Mouse (Mus musculus) gastrocnemius, adult 18-20 months (tissue): ENCODE results near the gene Tmem141. TPM values are rescaled to one million over a fixed set of nuclear protein-coding genes. Genes with fewer than 3 reads are reported as not detected.

Source experiments
- DNase-seq: peaks from one replicate; pipeline ENCODE4 v3.0.0; 2021; ENCODE audit warnings: low spot score
- total RNA-seq, 2 experiments: library from RNA; stranded (reverse); gene quantifications; 2 replicates each; pipeline ENCODE4 v1.2.3; 2021

The Tmem141 gene
- total RNA-seq, 2 experiments from 2014 or later: 17.1 to 17.3 TPM

GRCm38 (mm10) chr2:25607761-25608622 is 13.8 kb downstream of the Tmem141 start, which contains the start of gene Rabl6:
Gene Rabl6, minus strand, starts transcription at chr2:25608521.
- peak; percentile 87 for DNase-seq

DNA sequence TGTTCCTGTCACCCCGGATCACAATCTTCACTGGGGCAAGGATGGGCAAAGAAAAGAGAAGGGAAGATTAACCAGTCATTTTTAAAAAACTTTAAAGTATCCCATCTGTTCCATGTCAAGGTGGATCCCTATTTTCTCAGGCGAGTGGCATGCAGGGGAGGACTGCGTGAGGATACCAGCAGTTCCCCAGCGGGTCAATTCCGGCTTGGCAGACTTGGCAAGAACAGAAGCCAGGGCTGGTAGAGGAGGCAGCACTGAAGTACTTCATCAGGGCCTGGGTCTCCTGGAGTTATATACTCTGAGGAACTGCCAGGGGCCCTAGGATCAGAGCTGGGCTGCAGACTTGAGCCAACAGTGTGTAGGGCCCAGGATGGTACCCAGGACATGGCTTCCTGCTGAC is 19.3 kb downstream of the Tmem141 start:
- no peak for DNase-seq

GRCm38 (mm10) chr2:25600037-25600436 is 21.8 kb downstream of the Tmem141 start:
- no peak for DNase-seq

DNA sequence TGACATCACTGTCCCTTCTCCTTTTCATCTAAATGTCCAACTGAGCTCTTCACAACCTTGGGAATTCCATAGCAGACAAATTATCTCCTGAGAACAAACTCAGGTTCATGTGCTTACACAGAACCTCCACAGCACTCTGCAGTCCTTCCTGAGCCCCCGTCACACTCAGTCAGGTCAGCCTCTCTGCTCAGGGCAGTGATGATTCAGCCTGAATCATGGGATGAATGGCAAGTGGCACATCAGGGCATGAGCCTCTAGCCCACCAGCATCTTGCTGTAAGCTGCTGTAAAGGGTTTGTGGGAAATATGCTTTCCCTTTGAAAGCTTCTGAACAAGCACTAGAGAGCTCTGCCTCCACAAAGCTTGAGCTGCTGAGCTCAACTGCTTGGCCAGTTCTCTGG is 23.1 kb downstream of the Tmem141 start:
- no peak for DNase-seq

DNA sequence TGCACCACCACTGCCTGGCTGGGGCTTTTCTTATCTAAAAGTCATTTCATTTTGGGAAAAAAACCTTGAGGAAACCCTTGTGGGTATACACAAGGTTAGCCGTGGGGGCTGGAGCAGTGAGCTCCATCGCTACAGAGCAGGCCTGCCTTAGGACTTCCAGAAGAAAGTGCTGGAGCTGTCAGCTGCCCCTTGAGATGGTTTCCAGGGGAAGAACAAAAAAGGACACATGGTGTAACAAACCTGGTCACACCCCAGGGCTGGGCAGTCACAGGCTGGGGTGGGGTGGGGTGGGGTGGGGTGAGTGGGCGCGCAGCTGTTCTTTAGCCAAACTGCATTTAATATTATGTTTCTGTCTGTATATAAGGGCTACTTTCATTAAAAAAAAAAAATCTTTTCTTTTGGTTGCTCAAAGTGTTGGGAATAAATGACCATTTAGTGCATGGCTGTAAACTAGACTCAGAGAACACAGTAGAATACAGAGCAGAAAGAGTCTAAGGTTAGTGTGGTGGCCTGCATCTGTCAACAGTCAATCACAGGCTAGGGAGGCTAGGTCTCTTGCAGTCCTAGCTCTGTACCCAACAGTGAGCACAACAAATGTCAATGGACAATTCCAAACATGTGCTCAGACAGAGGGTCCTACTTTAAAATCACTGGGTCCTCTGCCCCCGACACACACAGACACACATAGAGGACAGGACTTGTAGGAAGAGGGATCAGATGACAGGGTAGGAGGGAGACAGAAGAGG is 24.9 kb downstream of the Tmem141 start:
- DNase-seq: no peak

- DNase-seq: peak; percentile 56
Observed at GRCm38 (mm10) chr2:25591863-25592262, 29.9 kb downstream of the Tmem141 start.

DNA sequence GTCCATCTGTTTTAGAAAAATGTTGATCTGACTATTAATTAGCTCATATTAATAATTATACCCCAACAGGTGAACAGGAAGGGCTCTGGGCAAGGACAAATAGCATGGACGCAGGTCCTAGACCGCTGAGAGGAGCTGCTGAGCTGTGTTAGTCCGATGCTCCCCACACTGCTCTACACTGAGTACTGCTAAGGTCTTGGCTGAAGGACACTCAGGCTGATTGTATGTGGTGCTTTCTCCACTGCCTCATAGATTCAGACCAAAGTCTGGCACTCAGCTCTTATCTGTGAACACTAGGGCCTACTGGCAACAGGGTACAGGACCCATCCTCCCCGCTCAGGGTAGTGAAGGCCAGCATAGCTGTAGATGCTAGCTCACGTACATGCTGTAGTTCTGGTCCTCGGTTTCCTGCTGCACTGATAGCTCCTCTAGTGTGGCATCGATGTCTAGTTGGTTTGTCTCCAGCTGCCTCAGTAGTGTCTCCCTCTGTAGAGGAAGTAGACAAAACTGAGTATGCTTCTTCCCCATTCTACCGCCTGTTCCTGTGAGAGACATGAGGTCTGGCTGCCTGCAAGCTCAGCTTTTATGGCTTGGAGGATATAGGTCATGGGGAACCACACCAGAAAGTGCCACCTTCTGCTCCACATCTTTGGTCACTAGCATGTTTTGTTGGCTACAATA is 33.4 kb downstream of the Tmem141 start:
- no peak for DNase-seq

- DNase-seq: no peak
Observed at GRCm38 (mm10) chr2:25587290-25587689, 34.5 kb downstream of the Tmem141 start.

DNA sequence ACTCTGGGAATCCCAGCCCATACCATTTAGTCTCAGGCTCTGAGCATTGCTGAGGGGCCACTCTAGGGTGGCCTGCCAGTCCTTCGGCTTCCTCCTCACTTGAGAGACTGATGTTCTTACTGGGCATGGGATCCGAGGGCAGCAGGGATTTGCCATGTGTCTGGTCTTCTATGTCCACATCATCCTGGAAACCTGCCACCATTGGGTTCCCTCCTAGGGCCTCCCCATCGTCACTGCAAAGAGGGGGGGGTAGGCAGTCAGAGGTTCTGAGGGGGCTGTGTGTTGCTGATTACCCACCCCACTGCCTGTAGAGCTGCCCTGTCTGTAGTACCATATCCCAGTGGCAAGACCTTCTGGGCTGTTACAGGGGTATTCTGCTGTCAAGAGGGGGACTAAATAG is 36.2 kb downstream of the Tmem141 start:
- no peak for DNase-seq

DNA sequence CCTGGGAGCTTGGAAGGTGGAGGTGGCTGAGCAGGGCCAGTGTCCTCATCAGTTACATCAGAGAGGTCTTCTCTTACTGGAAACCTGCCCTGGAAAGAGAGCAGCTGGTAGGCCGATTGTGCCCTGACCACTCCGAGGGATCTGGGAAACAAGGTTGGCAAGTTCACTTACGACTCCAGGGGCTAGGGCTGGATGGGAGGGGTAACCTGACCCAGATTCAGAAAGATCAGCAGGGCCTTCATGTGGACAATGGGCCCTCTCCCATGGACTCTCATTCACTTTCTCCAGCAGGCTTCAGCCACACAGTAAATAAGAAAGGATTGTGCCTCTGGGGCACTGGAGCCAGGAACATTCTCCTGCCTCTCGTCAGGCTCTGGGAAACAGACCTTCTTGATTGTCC is 36.9 kb downstream of the Tmem141 start:
- no peak for DNase-seq

DNA sequence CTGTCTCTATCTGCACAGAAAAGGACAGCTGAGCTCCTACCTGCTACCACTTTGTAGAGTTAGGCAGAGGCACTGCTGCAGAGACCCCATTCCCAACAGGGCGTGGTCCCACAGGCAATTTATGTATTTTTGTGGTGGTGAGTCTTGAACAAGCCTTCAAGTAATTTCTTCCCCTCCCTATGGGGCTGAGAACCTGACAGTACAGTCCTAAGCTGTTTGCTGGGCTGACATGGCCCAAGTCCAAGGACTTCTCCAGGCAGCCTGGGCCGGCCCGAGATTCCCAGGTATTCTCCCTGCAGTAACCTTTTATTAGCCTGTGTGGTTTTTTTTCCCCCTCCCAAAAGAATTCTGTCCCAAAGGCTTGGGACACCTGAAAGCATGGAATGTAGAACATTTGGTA is 37.7 kb downstream of the Tmem141 start:
- DNase-seq: no peak

DNA sequence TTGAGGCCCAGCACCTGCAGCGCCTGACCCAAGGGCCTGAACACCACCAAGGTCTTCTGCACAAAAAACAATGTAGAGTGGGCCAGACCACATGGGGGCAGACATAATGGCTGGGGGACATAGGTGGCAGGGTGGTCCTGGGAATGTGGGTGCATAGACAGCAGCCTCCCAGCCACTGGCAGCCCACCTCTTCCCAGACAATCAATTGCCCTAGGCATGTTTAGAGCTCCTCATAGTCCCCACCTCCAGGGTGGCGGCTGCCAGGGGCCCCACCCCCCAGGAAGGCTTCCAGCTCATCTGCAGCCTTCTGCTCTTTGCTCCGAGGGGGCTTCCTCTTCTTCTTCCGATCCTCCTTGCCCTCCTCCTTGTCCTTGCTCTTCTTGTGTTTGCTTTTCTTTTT is 38.2 kb downstream of the Tmem141 start:
- no peak for DNase-seq

DNA sequence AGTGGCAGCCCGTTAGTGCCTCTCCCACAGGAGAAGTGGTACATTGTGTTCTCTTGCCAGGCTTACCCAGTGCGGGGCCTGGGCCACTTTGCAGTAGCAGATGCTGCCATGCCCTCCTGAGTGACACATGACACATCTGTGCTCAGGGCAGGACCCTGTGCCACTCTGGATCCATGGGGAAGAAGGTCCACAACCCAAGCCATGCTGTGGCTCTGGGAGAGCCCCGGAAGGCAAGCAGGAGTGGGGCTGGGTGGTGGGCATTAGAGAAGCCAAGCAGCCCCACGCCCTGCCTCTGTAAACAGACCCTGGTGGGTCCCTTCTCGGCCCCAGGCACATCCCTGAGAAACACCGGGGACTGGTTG is 38.7 kb downstream of the Tmem141 start:
- no peak for DNase-seq

GRCm38 (mm10) chr2:25582466-25583119 is 39.2 kb downstream of the Tmem141 start:
- DNase-seq: no peak

DNA sequence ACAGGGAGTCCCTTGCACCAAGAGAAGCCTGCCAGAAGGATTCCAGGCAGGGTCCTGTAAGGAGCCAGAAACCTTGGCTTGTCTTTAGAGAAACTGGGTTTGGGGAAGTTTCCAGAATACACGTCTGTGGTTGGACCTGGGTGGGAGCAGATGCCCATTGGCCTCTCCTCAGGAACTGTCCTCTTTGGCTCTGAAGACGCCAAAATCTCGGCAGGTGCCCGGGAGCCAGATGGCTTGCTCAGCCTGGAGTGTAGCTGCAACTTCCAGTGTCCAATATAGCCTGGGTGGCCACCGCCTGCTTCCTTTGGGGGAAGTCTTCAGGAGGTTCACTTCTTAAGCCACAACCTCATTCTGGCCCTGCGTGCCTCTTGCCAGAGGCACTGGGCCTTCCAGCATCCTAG is 39.9 kb downstream of the Tmem141 start:
- DNase-seq: no peak

DNA sequence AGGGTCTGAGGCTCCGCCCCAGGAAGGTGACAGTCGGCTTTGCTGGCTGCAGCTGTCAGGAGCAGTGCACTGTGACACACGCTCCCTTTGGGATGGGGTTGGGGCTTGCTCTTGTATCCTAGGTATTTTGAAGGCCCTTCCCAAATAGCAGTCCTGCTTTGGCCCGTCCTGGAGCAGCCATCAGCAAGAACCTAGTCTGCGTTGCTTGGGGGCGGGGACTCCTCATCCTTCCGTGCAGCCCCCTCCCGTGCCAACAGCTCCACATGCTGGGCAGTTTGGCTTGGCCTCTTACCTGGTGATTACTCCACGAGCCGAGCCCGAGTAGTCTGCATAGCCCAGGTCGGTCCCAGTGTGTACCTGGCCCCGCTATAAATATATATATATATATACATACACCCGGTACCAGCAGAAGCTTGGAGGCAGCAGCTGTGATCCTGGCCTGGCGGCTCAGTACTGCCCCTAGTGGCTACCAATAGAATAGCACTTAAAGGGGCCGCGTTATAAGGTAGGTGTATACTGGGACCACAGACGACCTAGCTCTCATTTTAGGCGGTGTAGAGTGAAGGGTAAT is 40.4 kb downstream of the Tmem141 start, which contains the start of gene Ajm1:
Ajm1 (minus strand) TSS at position 464 of the 571 bp plus-strand sequence.
- DNase-seq: peak; percentile 62

DNA sequence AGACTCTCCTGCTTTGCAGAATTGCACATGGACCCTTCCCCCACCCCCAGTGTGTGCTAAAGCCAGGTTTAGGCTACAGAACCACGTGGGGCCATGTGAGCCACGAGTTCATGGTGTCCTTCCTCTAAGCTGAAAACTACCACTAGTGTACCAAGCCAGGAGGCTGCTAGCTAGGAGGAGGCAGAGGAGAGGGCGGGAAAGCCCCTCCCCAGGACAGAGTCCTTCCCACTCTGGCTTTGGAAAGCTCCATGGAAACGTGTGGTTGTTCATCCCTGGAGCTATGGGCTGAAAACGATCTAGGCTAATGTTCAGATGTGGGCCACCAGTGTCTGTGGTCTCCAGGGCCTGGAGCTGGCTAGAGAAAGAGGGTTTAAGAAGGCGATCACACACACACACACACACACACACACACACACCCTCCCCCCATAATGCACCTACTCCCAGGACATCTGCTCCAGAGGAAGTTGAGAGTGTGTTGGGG is 41.1 kb downstream of the Tmem141 start:
- no peak for DNase-seq

DNA sequence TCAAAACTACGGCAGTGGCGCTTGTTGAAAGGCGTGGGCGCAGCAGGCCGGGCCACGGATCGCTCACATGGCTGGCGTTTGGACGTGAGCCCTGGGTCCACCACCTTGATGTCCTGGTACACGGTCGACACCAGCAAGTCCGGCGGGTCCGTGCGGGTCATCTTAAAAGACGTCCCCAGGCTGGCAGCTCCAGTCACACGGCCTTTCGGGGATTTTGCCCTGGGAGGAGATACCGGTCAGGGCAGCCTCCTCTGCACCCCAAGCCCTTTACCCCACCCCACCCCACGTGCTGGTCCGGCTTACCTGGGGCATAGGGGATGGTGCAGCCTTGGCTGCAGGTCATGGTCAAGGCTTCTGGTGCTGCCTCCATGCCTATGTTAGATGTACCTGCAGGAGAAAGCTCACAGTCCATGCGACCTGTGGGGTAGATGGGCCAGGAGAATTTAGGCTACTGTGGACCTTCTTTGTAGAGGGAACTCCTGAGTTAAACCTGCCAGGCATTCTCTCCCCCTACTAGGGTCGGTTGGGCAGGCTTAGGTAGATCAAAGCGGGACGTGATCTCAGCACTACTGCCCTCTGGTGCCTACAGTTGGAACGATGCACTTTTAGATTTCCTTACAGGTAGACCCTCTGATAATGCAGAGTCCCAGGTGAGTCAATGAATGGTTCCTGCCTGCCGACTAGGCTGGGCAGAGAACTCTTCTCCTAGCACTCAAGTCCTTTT is 41.9 kb downstream of the Tmem141 start:
- DNase-seq: no peak

DNA sequence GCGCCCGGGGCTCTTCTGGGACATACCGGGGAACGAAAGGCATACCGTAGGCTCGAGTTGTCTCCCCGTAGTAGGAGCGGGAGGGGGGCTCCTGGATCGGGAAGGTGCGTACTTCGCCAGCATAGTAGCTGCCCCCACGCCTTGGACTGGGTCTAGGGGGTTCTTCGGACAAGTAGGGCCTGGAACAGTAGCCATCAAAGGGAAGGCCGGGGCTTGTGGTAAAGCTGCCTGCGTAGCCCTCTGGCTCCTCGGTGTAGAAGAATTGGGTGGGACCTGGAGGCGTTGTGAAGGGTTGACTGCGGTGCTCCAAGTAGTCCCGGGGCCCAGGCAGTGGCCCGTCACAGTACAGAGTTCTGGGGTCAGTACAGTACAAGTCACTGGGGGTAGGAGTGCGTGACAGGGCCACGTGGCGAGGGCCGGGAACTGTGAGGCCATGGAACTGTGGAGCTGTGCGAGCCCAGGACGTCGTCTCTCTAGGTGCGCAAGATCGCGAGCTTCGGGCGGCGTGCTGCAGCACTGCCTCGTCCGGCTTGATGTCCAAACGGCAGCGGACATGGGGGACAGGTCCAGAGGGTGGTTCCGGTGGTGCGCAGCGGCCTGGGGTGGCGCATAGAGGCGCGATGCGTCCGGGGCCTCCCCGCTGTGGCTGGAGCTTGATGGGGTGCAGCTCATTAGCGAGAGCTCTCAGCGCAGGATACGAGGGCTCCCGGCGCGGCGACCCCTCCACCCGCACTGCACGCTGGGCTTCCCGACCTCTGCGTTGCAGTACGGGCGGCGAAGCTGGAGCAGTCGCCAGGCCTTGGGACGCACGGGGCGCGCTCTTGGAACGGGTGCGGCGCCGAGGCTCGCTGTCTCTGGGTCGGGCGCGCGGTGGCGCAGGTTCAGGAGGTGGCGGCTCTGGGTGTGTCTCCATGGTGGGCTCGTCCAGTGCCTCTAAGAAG is 42.7 kb downstream of the Tmem141 start:
- no peak for DNase-seq
